Mouse (Mus musculus) stomach, adult 2 months (tissue): Measurements from ENCODE around the gene 6430548M08Rik. TPM values are rescaled to one million over a fixed set of nuclear protein-coding genes. Genes with fewer than 3 reads are reported as not detected.

Experiments used
- polyA plus RNA-seq: library from polyadenylated mRNA; depleted of rRNA; stranded (reverse); fragments of >200 nt; gene quantifications from 2 replicates; pipeline ENCODE4 v1.2.3, GENCODE M21; 2012; rRNA removed

The 6430548M08Rik gene
- 18.2 and 32.7 TPM in 2 replicates for polyA plus RNA-seq

DNA sequence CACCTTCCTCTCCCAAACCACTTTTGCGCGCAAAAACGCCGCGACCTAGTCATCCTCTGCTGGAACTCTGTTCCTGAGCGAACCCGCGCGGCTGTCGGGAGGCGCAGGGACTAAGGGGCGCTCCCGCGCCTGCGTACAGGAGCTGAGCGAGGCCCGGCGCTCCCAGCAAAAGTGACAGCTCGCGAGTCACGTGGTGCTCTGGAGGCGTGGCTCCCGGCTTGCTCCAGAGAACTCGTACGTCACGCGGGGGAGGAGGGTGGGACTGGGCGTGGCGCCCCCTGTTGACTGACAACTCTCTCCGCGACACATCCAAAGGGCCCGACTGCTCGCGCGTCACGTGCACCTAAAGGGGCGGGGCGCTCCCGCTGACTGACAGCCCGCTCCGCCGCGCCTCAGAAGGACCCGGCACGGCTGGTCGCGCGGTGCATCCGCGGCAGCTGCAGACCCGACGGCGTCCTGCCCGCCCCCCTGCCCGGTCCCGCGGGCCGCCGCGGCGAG is at the start of gene 6430548M08Rik:
Gene 6430548M08Rik, plus strand, starts transcription at position 395 of the 498 bp plus-strand sequence.

DNA sequence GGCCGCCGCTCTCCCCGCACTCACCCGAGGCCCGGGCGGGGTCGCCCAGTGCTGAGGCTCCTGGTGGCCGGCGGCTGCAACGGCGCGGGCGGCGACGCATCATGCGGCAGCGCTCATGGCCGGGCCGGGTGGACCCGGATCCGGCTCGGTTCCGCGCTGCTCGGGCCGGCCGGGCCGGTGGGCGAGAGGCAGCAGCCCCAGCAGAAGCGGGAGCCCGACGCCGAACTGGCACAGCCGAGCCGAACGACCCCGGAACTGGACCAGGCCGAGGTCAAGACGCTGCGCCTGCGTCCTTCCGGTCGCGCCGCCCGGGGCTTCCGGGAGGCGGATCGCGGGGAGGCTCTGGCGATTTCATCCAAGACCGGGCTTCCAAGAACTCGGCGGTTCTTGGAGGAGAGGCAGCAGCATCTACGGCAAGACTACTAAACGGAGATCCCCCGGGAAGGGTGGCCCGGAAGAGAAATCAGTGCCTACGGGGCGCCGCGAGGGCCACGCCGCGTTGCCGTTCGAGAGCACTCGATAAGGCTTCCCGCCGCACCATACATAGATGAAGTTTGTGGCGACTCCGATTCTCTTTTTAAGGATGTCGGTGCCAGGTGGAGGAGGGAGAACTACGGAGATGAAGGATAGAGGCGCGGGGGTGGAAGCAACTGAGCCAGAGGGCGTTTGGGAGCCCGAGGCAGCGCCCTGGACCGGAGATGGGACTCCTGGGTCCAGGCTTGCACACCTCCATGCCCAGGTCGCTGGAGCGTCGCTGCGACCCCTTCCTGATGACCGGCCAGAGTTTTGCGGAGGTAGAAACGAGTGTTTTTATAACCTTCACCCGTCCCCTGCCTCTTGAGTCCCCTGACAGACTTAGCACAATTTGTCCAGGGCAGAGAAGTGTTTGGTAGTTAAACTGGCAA is 12.6 kb upstream of the 6430548M08Rik start, which contains the start of gene Zdhhc7:
Gene Zdhhc7, minus strand, starts transcription at position 415 of the 905 bp plus-strand sequence.

DNA sequence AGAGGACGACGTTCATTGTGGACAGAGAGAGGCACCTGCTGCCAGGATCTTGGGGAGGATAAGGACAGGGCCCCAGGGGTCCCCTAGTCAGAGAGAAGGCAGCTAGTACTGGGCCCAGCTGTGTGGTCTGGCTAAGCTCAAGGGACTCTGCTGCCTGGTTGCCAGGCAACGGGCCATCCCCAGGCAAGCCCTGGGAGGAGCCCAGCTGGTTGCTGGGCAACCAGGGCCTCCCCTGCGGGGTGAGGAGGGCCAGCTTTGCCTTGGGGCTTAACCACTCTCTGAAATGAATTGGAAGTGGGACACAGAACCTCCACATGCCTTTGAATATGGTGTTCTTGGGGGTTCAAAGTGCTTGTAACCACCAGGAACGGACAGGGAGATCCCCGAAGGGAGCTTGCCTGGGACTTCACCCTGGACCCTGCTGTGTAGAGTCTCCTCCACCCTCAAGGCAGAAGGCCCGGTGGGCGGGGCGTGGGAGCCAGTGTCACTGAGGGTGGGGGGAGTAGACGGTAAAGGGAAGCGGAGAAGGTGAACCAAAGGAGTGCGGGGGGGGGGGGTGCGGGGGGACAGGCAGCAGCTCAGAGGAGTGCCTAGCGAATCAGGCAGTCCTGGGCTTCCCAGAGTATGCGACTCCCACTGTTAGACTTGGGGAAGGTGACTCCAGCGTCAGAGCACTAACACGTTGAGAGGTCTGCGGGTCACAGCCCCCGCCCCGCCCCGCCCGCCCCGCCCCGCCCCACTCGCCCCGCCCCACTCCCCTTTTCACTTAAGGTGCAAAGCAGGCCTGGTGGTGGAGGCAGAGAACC is 63.6 kb downstream of the 6430548M08Rik start, which contains the start of gene Fam92b:
Gene Fam92b, minus strand, starts transcription at position 149 of the 806 bp plus-strand sequence.

Other genes starting within 250 kb of the 6430548M08Rik start
- gene Usp10, start 203.8 kb upstream of the 6430548M08Rik start, polyA plus RNA-seq: 40.7 and 42.9 TPM in 2 replicates
- gene Gm20388, start 203.3 kb upstream of the 6430548M08Rik start, polyA plus RNA-seq: 29.8 and 40.6 TPM in 2 replicates
- 11.9 and 12.0 TPM in 2 replicates for gene Crispld2, start 121.7 kb upstream of the 6430548M08Rik start, polyA plus RNA-seq
- gene Zdhhc7, start 12.7 kb upstream of the 6430548M08Rik start, polyA plus RNA-seq: 35.3 and 49.8 TPM in 2 replicates
- 0.60 TPM in 1 of 2 replicates, not detected in the other for gene Fam92b, start 63.3 kb downstream of the 6430548M08Rik start, polyA plus RNA-seq
- gene Gse1, start 114.3 kb downstream of the 6430548M08Rik start, polyA plus RNA-seq: 20.8 and 23.5 TPM in 2 replicates